Mouse (Mus musculus): ENCODE data around the gene Acot2. TPM values are rescaled to one million over a fixed set of nuclear protein-coding genes. Genes with fewer than 3 reads are reported as not detected.
"Not testable (repeated sequence)": the region's sequence is repeated elsewhere in the genome, so short reads cannot be mapped to it uniquely, and the experiment has no call there.

Acot2 gene
- polyA plus RNA-seq, 1 experiment from 2014 or later = 21.9 TPM

- not testable (repeated sequence) for ATAC-seq (ENCODE audit: insufficient number of reproducible peaks, insufficient read depth, low FRiP score, low TSS enrichment, low read depth); H3K27ac ChIP-seq; H3K36me3 ChIP-seq; H3K4me1 ChIP-seq (replicated peaks); H3K27me3 ChIP-seq
- Histone ChIP-seq H3K4me2 (peak within 1 kb of the TSS; percentile 69), H3K9me3 (peaks cover 16% of the 10 kb centered on the region; the same call in 1 of the 2 replicates), H3K4me3 (replicated peaks) (peak within 1 kb of the TSS; percentile 46), H3K9ac (replicated peaks) (peak within 1 kb of the TSS; percentile 54)
- WGBS = 4% methylated on average over 39 of the region's 39 CpGs
These were observed 51.0 kb downstream of the Acot2 start, which contains the start of gene Gm49366 for GRCm38 (mm10) chr12:84038691-84039111. Gene Gm49366, plus strand, starts transcription at chr12:84038935.

GRCm38 (mm10) chr12:84042248-84042647 lies 54.6 kb downstream of the Acot2 start:
- Histone ChIP-seq H3K27ac (no peak overlapping the region), H3K9ac (replicated peaks) (no peak overlapping the region), H3K36me3 (no peaks in the 10 kb centered on the region), H3K4me2 (no peak overlapping the region), H3K4me1 (replicated peaks) (no peaks in the 10 kb centered on the region), H3K4me3 (replicated peaks) (no peak overlapping the region), H3K9me3 (peaks cover 16% of the 10 kb centered on the region; the same call in 1 of the 2 replicates), H3K27me3 (peaks cover 9% of the 10 kb centered on the region; the same call in 1 of the 2 replicates)
- WGBS = 89% methylated on average over 5 of the region's 5 CpGs
- ATAC-seq (ENCODE audit: insufficient number of reproducible peaks, insufficient read depth, low FRiP score, low TSS enrichment, low read depth) = no peak

Other genes starting within 250 kb of the Acot2 start
- 0.32 and 0.36 TPM in 2 replicates for gene Papln, start 224.2 kb upstream of the Acot2 start, polyA plus RNA-seq (2016; fragmentation: Nextera tagmentation; extraction: Ambion mirVana)
- gene Numb, start 65.9 kb upstream of the Acot2 start, polyA plus RNA-seq (2016; fragmentation: Nextera tagmentation; extraction: Ambion mirVana) = 42.0 and 42.1 TPM in 2 replicates
- gene Riox1, start 37.3 kb upstream of the Acot2 start, polyA plus RNA-seq (2016; fragmentation: Nextera tagmentation; extraction: Ambion mirVana) = 21.7 and 21.9 TPM in 2 replicates
- gene Heatr4, start 3.0 kb upstream of the Acot2 start, polyA plus RNA-seq (2016; fragmentation: Nextera tagmentation; extraction: Ambion mirVana) = not detected in 2 replicates
- 38.1 and 43.9 TPM in 2 replicates for gene Acot1, start 21.6 kb downstream of the Acot2 start, polyA plus RNA-seq (2016; fragmentation: Nextera tagmentation; extraction: Ambion mirVana)
- 0.14 and 0.39 TPM in 2 replicates for gene Acot4, start 50.5 kb downstream of the Acot2 start, polyA plus RNA-seq (2016; fragmentation: Nextera tagmentation; extraction: Ambion mirVana)
- not detected in 2 replicates for gene Gm49366, start 51.1 kb downstream of the Acot2 start, polyA plus RNA-seq (2016; fragmentation: Nextera tagmentation; extraction: Ambion mirVana)
- 0.59 and 0.66 TPM in 2 replicates for gene Acot3, start 64.3 kb downstream of the Acot2 start, polyA plus RNA-seq (2016; fragmentation: Nextera tagmentation; extraction: Ambion mirVana)
- not detected in 2 replicates for gene Acot5, start 81.5 kb downstream of the Acot2 start, polyA plus RNA-seq (2016; fragmentation: Nextera tagmentation; extraction: Ambion mirVana)
- 0.83 and 0.98 TPM in 2 replicates for gene Acot6, start 112.8 kb downstream of the Acot2 start, polyA plus RNA-seq (2016; fragmentation: Nextera tagmentation; extraction: Ambion mirVana)
- gene Dnal1, start 126.5 kb downstream of the Acot2 start, polyA plus RNA-seq (2016; fragmentation: Nextera tagmentation; extraction: Ambion mirVana) = 6.2 and 7.7 TPM in 2 replicates
- 1.2 and 1.3 TPM in 2 replicates for gene Pnma1, start 160.6 kb downstream of the Acot2 start, polyA plus RNA-seq (2016; fragmentation: Nextera tagmentation; extraction: Ambion mirVana)
- gene Elmsan1, start 231.0 kb downstream of the Acot2 start, polyA plus RNA-seq (2016; fragmentation: Nextera tagmentation; extraction: Ambion mirVana) = 7.0 and 8.6 TPM in 2 replicates

Data from limb, embryonic 12.5 days (tissue).